Mouse (Mus musculus): Measurements from ENCODE around the gene Gm5773. TPM values are rescaled to one million over a fixed set of nuclear protein-coding genes. Genes with fewer than 3 reads are reported as not detected.
"Not testable (repeated sequence)": the region's sequence is repeated elsewhere in the genome, so short reads cannot be mapped to it uniquely, and the experiment has no call there.

The Gm5773 gene
- not detected for total RNA-seq (2021)
- long read RNA-seq, experiment 1, result 0 reads
- long read RNA-seq, experiment 2, result 0 reads

GRCm38 (mm10) chr3:93772700-93773099 lies at the start of gene Gm5773:
Gm5773 (plus strand) TSS chr3:93773000.
- DNase-seq (ENCODE audit: low spot score in 2 of 2), result not testable (repeated sequence)

GRCm38 (mm10) chr3:93745475-93745874 lies 27.3 kb upstream of the Gm5773 start:
- DNase-seq (ENCODE audit: low spot score in 2 of 2), result not testable (repeated sequence)

GRCm38 (mm10) chr3:93754022-93754421 lies 18.8 kb upstream of the Gm5773 start:
- not testable (repeated sequence) for DNase-seq (ENCODE audit: low spot score in 2 of 2)

GRCm38 (mm10) chr3:93796098-93796497 lies 23.3 kb downstream of the Gm5773 start, which contains the start of gene Tdpoz4:
Tdpoz4 (plus strand) TSS chr3:93796398.
- not testable (repeated sequence) for DNase-seq (ENCODE audit: low spot score in 2 of 2)

GRCm38 (mm10) chr3:93813341-93813740 lies 40.5 kb downstream of the Gm5773 start:
- DNase-seq (ENCODE audit: low spot score in 2 of 2), result not testable (repeated sequence)

Other genes starting within 250 kb of the Gm5773 start
- 100 to 1,000 TPM; 198 to 205 TPM for gene S100a10, start 217.9 kb upstream of the Gm5773 start, total RNA-seq (2021)
- gene Tdpoz2, start 120.3 kb upstream of the Gm5773 start, total RNA-seq (2021), result 1 to 10 TPM; 1.5 to 1.9 TPM
- gene Tdpoz1, start 96.7 kb upstream of the Gm5773 start, total RNA-seq (2021), result not detected
- not detected for gene Gm37596, start 79.9 kb upstream of the Gm5773 start, total RNA-seq (2021)
- gene Tdpoz4, start 23.4 kb downstream of the Gm5773 start, total RNA-seq (2021), result not detected
- not detected for gene Tdpoz3, start 53.0 kb downstream of the Gm5773 start, total RNA-seq (2021)
- not detected for gene Gm9117, start 170.5 kb downstream of the Gm5773 start, total RNA-seq (2021)
- not detected for gene Tdpoz5, start 188.3 kb downstream of the Gm5773 start, total RNA-seq (2021)

Data from adrenal gland, postnatal 4 days (tissue).